Mouse (Mus musculus) layer of hippocampus, adult 9-11 months (tissue): ENCODE results near the gene Ppa1.

Experiments used
- DNase-seq: peaks from one replicate; pipeline ENCODE4 v3.0.0; 2022

Ppa1 gene

DNA sequence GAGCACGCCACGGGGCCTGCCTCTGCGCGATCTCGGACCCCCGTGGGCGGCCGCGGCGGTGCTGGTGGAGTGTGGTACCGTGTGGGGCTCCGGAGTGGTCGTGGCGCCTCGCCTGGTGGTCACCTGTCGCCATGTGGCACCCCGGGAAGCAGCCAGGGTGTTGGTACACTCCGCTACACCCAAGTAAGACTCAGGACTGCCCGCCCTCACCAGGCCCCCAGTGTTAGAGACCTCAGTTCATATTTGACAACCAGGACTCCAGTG is 48.1 kb downstream of the Ppa1 start:
- no peak for DNase-seq

DNA sequence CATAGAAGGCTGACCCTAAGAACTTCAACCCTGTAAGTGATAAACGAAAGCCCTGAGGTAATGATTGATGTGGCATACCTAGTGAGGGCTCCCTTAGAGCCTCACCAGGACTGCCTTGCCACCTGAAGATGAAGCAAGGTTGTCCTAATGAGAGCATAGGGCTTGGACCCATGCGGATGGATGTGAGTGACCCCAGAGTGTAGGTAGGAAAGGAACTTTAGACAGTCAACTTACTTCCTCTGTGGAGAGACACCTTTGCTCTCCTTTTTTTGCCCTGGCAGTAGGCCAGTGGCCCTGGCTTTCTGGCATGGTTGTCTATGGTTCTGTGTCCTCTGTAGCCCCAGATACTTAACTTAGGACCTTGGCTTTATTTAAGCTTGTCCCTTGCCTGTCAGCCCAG is 48.7 kb downstream of the Ppa1 start:
- DNase-seq: no peak

DNA sequence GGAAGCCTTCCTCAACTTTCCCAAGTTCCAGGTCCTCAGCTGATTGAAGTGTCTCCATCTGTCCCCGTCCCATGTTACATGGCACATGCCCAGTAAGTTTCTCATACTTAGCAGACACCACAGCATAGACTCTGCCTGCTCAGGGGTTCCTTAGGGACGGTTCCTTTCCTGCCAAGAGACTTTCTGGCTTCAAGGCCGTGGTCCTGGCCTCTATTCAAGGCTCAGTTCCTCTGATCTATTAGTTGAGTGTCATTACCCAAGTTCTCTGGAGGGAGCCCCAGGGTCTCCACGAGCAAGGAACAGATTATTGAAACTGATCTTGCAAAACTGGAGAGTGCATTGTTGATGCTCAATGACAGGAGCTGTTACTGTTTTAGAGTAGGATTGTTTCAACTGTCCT is 56.3 kb downstream of the Ppa1 start:
- DNase-seq: no peak

DNA sequence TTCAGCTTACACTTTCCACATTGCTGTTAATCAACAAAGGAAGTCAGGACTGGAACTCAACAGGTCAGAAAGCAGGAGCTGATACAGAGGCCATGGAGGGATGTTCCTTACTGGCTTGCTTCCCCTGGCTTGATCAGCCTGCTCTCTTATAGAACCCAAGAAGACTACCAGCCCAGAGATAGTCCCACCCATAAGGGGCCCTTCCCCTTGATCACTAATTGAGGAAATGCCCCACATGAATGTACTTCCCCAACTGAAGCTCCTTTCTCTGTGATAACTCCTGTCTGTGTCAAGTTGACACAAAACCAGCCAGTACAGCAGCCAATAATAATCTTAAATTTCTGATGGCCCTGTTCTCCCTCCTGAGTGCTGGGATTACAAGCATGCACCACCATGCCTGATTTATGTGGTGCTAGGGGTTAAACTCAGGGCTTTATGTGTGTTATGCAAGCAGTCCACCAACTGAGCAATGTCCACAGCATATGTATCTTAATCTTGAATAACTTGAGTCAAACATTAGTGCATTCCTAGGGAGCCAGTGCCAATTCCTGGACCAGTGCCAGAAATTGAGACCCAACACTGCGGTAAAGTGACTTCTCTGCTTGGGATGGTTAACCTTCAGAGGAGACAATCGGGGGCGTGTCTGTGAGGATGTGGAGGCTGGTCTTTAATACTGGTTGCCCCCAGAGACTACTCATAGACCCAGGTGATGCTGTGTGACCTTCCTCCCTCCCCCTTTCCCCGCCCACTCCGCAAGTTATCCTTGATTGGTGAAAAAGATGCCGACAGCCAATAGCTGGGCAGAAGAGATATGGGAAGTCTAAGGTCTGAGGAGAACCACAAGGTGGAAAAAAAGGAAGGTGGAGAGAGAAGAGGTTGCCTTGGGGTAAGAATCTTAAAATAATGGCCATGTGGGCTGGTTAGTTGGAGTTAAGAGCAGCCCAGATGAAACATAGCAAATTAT is 58.3 kb downstream of the Ppa1 start:
- DNase-seq: no peak

GRCm38 (mm10) chr10:61713601-61714000 is 65.2 kb downstream of the Ppa1 start:
- no peak for DNase-seq

- DNase-seq: no peak
Measured at GRCm38 (mm10) chr10:61714146-61714545, 65.8 kb downstream of the Ppa1 start.

GRCm38 (mm10) chr10:61714771-61715461 is 66.6 kb downstream of the Ppa1 start, which contains the start of gene Aifm2:
Gene Aifm2 (plus strand): TSS chr10:61715263.
- peak; percentile 17 for DNase-seq

- DNase-seq: no peak
Measured at GRCm38 (mm10) chr10:61715462-61715837, 67.1 kb downstream of the Ppa1 start.

DNA sequence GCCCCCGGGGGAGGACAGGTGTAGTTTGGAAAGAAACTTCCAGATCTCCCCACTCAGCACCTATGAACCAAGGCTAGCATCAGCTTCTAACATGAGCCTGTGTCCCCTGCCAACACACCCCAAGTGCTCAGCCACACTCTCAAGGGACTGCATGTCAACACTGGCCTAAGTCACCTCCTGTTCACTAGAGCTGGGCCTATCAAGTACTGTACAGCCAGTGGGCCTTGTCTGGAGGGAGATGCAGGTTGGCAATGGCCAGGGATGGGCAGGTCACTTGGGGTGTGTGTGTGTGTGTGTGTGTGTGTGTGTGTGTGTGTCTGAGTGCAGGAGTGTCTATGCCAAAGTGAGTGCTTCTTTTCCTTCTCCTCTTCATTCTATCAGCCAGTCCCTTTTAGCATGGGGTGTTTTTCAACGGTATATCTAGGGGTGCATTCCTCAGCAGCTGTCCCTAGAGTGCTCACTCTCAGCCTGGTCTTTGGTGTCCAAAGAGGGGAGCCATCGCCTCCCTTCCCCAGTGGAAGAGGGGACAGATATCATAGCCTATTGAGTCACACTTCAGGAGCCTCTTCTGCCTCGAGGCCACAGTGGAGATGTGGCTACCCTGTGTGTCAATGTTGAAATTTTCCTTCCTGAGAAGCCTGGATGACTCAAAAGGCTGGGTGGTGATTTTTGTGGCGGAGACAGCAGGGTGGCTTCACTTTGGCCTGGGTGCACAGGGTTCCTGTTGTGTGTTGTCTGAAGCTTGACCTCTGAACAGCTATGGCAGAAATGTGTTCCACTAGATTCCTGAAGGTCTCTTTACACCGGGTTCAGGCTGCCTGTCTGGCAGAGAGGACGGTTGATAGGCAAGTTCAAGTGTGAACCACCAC is 67.9 kb downstream of the Ppa1 start:
- no peak for DNase-seq

GRCm38 (mm10) chr10:61717406-61718296 is 69.3 kb downstream of the Ppa1 start:
- no peak for DNase-seq

- DNase-seq: no peak
Measured at GRCm38 (mm10) chr10:61720331-61720730, 72.0 kb downstream of the Ppa1 start.

- DNase-seq: no peak
Measured at GRCm38 (mm10) chr10:61722215-61722614, 73.9 kb downstream of the Ppa1 start.

DNA sequence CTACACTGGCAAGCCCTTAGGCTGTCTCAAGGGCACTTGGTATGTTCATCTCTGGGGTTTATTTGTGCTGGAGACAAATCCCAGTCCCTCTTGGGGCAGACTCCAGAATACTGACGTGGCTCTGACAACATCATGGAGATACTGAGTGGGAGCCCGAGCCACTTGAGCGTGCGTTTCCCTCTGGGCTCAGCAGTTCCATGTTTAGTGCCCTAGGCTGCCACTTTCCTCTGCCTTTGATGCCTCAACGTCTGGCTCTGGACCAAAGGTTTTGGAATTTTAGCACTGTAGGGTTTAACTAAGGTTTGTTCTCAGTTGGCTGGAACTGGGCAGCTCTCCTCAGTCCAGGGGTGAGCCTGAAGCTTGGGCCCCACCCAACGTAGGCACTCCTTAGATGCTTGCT is 74.9 kb downstream of the Ppa1 start:
- no peak for DNase-seq
